Mouse (Mus musculus): ENCODE measurements around the gene Bglap3. TPM values are rescaled to one million over a fixed set of nuclear protein-coding genes. Genes with fewer than 3 reads are reported as not detected.
"Not testable (repeated sequence)": the region's sequence is repeated elsewhere in the genome, so short reads cannot be mapped to it uniquely, and the experiment has no call there.

Bglap3 gene
- total RNA-seq (2021): 10 to 100 TPM in 1 of 2 experiments, under 1 TPM in 1; 0.67 to 16.9 TPM
- long read RNA-seq, experiment 1, partial matches to known transcripts: 1 of 1 reads
- long read RNA-seq, experiment 1, other reads (novel, unspliced or antisense): 0 of 1 reads
- long read RNA-seq, experiment 2: 0 reads

DNA sequence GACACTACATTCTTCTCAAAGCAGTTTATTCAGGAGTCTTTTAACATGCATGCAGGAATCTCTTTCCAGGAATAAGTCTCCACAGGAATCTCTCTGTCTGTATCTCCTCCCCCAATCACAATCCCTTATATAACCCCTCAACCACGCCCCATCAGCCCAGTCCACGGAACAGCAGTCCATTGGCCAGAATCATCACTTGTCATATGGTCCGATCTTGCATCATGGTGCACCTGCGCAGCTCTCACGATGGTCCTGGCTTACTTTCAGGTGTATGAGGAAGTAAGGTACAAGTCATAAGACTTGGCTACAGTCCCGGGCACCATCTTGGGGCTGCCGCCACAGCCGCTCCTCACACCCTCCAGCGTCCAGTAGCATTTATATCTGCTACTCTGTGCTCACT is at the start of gene Bglap3:
Bglap3 (minus strand) TSS at position 101 of the 400 bp plus-strand sequence.
- not testable (repeated sequence) for DNase-seq

DNA sequence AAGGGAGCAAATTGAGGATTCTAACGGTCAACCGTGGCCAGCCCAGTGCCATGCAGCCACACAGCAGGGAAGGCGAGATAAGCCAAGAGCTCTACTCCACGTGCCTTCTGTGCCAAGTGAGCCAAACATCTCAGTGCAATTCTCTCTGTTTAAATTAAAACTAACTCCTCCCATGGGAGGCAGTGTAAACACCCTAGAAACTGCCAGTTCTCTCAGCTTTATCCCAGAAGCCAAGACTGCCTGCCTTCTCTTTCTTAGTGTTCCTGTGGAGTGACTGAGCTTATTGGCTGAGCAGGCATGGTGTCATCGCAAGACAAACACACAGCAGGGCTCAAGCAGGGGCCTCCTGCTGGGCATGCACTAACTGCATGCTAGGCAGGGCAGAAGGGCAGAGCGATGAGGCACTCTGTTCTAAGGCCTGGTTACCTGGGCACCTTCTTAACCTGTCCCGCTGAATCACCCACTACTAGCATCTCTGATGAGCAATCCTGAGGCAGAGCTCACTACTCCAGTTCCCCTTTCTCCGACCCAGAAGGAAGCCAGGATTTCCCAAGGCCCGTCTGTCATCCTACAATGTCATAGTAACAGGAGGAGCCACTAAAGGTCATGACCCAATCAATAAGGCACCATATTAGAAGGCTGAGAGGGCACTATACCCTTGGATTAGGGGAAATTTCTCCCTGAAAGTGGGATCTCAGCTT is 49.6 kb upstream of the Bglap3 start:
- no peak for DNase-seq

DNA sequence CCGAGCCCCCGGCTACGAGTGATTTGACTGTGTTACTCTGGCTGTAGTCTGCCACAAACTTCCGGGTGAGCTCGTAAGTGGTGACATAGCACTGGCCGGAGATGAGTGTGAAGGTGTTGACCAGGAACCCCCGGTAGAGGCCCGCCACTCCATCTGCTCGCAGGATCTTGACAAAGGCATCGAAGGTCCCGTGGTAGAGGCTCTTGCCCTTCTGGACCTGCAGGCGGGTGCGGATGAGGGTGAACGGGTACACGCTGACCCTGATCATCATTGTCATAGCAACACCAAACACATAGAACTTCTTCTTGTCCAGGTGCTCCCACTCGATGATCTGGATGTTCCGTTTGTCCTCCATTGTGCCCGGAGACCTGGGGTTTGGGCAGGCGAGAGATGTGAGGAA is 48.2 kb upstream of the Bglap3 start:
- DNase-seq: no peak

DNA sequence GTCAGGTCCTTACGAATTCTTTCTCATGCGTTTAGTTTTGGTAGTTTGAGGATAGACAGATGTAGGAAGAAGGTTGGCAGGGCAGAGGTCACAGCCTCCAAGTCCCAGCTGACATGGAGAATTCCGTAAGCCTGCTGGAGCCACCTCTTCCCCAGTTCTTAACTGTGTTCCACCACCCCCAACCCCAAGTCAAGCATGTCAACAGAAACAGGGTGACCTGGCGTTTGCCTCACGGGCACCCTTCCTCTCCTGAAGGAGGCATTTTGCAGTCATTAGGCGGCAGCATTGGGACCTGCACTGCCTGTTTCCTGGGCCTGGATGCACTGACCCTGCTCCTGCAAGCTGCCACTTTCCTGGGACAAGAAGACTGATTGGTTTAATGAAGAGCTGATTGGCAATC is 45.5 kb upstream of the Bglap3 start:
- peak; percentile 61 for DNase-seq

DNA sequence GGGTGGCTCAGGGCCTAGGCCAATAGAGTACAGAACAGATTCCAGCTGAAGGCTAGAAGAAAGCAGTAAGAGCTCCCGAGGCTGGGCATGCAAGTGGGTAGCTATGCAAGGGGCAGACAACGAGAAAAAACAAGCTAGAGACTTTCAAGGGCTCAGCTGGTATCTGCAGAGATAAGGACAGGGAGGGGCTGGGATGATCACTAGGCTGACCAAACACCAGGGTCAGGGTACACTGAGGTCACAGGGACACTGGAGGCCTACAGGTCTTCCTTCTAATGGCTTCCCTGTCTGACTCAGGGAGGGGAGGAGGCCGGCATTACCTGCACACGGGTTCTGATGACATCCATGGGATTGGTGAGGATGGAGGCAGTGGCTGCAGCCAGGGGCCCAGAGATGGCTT is 43.1 kb upstream of the Bglap3 start:
- no peak for DNase-seq

DNA sequence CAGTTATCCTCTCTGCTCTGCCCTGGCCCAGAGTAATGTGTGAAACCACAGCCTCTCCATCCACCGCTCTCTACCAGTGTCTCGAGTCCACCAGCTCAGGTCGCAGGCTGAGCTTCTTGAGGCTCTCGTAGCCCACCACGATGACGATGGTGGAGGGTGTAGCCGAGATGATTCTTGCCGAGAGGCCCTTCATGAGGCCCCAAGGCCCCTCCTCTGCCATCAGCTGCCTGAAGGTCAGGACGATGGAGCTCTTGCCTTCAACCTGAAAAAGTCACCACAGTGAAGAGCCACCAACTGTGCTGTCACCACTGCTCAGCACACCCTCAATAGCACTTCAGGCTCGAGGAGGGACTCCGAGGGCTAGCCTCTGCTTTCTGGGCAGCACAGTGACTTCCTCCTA is 40.1 kb upstream of the Bglap3 start:
- DNase-seq: no peak

DNA sequence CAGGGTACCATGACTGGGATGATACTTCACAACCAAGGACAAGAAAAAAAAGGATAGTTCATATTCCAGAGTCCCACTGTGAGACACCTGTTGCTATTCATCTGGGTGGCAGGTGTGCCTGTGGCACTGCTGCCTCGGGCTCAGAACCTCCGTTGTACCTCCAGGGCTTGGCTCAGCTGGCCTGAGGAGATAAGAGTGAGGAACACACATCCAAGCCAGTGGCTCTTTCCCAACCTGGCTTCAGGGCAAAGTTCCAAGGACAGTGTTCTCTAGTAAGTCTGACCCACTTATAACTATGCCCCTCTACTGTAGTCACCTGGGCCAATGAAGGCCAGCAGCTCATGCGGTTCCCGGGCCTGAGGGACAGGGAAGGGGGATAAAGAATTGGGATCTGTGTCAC is 39.1 kb upstream of the Bglap3 start:
- peak; percentile 66 for DNase-seq

DNA sequence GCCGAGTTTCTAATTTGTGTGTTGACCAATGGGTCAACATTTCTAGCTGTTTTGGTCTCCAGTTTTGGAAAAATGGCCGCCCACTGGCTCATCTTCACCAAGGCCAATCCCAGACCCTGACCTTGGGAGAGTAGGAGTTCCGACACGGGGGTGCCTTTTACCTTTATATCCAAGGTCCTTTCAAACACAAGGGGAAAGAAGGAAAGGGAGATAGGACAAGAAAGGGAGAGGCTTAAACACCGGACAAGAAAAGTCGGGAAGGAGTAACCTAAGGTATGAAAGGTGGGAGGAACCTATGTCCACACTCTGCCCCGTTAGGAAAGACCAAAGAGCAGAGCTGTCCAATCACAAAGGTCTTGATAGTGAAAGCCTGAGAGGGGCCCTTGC is 38.1 kb upstream of the Bglap3 start:
- no peak for DNase-seq

DNA sequence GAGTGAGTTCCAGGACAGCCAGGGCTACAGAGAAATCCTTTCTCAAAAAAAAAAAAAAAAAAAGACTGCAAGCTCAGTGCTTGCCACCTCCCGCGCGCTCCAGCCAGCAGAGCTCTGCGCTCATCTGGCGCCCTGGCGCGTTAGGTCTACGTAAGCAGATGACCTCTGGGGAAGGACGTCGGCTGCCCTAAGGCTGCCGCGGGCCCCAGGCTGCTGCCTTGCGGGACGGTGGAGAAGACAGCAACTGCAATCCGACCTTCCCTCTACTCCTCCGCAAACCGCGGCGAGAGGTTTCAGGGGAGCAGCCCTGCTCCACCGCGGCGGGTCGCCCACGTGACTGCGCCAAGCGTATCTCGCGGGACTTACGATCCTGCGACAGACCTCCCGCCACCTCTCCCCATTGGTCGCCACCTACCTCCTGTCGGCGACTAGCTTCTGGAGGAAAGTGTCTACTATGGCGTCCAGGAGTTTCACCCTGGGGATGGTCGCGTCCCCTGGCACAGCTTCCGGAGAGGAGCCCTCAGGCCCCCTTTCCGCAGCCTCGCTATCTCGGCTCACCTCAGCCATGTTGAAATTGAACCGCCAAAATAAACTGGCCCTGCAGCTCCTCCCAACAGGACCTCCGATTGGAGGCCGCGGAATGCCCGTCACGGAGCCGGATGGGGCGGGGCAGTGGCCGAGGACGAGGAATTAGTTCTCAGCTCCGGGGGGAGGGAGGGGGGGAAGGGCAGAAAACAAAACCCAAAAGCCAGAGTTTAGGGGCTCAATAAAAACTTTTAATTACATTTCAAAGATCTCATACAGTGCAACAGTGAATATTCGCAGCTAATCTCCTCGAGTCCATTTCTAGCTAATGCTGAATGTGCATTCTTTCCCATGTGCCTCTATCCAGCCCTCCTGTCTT is 37.5 kb upstream of the Bglap3 start, which contains the start of gene Pmf1:
Pmf1 (minus strand) TSS at position 591 of the 904 bp plus-strand sequence.
- DNase-seq: peak; percentile 96

DNA sequence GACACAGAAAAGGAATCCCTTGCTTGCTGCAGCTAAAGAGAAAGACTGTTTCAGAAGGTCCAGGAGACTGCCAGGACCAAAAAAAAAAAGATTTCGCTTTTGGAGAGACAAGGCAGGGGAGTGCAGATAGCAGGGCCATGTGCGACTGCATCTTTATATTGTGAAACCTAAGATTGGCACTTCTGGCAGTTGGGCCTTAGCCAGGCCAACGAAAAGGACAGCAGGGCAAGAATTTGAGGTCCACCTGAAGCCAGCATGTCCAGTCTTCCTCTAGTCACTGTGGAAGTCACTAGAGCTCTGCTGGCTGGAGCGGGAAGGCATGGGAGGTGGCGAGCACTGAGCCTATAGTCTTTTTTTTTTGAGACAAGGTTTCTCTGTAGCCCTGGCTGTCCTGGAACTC is 36.4 kb upstream of the Bglap3 start:
- peak; percentile 50 for DNase-seq

DNA sequence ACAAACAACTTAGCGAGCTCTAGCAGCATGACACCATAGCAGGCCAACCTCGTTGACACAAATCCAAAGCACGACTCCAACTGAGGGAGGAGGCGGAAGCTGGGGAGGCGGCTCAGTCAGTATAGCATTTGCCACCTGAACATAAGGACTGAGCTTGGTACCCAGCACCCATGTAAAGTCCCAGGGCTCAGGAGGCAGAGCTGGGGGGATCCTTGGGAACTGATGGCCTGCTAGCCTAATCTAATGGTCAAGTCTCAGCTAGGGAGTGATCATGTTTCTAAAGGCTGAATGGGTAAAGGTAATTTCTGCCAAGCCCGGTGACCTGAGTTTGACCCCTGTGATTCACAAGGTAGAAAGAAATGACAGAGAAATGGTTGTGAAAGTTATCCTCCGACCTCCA is 35.0 kb upstream of the Bglap3 start:
- no peak for DNase-seq

DNA sequence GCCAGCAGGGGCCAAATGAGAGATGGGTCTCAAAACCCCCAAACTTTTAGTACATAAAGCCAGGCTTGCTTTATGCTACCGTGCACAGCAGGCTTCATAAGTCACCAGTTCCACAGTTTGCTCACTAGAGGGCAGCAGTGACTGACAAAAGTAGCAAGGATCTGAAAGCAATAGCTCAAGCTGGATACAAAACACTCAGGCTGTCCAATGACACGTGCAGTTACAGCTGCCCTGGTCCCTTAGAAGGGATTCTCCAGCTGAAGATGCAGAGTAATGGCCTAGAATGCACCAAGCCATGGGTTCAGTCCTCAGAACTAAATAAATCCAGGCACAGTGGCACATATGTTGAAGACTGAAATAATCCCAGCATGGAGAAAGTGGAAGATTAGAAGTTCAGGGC is 34.5 kb upstream of the Bglap3 start:
- DNase-seq: peak; percentile 73

DNA sequence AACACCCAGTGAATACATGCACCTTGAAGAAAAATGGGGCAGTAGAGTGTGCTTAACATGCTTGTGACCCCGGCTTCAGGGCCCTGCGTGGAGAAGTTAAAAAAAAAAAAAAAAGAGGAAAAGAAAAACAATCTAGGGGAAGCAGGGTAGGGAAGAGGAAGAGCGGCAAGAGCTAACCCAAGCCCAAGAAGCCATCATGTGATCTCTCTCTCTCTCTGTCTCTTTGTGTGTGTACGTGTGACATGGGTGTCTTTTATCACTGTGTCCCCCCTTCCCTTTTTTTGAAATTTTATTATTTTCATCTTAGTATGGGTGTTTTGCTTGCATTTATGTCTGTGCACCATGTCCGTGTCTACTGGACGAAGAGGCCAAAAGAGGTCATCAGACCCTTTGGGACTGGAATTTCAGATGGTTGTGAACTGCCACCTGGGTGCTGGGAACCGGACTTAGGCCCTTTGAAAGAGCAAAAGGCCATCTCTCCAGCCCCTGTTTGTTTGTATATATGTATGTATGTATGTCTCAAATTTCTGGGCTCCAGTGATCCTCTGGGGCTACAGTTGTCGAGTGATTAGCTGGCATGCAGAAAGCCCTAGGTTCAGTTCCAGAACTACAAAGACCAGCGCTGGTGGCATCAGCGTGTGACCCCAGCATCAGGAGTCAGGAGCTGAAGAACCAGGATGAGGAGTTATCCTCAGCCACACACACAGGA is 31.1 kb upstream of the Bglap3 start:
- DNase-seq: no peak

DNA sequence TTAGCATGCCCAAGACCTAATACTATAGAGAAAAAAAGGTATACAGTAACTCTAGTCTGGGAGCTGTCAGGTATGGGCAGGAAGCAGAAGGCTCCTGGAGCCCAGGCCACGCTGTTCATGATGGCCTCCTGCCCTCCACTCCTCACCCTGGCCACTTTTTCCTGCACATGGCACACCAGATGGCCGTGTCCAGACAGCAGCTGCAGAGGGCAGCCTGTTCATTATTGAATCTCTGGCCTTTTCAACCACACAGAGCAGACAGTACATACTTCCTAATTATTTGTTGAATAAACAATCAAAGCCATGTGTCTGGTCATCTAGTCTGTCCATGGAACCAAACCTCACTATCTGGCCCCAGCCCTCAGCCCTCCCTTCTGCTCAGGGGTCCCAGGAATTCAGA is 26.1 kb upstream of the Bglap3 start:
- DNase-seq: no peak

DNA sequence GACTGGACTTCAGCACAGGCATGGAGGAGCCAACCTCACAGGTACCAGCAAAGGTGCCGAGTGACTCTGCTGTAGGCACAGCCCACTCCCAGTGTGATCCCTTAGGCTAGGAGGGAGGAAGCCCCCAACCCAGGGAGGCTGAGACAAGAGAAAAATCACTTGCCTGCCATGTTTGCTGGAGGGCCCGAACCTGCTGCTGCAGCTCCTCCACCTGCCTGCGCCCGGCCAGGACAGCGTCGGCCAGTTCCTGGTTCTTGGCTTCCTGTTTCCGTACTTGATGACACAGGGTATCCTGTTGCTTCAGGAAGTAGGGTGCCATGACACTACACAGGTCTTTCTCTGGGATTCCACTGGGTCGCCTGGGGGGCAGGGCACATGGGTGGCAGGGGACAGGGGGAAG is 23.2 kb upstream of the Bglap3 start:
- no peak for DNase-seq

DNA sequence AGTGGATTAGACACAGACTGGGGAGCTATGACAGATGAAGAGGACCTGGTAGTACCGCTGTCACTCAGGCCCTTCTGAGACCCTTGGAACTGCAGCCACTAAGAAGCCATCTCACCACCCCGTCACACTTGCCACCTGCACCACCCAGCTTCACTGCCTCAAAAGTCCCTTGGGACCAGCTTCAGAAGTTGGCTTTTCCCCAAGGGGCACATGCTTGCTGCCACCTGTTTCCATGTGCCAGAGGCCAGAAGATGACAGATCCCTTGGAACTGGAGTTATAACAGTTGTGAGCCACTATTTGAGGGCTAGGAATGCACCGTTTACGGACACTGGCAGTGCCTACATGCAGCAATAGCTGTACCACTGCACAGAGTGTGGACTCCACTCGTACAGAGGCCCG is 22.7 kb upstream of the Bglap3 start:
- DNase-seq: no peak

DNA sequence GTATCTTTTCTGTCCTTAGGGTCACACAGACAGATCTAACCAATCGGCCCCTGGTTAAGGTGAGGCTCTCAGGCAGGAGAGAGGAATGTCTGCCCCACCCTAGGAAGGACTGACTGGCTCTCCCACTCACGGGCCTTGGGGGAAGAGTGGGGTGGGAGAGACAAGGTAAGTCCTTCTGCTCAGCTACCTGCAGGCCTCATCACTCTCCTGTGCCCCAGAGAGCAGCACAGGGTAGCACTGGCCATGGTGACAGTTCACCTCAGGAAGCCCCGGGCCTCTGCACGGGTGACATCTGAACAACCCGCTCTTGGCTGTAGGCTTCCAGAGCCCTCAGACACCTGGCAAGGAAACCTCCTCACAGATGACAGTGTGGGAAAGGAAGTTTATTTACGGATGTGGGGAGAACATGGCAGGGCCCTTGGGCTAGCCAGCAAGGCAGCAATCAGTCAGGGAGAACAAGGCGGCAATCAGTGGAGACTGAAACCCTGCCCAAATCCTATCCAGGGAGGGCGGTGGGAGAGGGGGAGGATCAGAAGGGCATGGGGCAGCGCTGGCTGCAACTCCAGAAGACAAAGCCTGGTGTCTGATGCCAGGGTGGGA is 21.3 kb upstream of the Bglap3 start:
- DNase-seq: no peak

DNA sequence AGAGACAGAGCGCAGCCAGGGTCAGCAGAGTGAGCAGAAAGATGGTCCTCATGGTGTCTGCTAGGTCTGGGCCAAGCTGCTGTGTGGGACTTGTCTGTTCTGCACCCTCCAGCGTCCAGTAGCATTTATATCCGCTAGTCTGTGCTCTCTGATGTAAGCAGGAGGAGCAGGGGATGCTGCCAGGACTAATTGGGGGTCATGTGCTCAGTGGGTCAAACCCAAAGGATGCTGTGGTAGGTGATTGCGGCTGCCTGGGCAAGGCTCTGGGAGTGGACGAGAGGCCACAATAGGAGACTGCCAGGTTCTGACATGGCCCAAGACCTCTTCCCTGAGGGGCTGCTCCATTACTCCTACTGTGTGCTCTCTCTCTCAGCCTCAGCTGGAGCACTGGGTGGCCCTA is 11.8 kb upstream of the Bglap3 start, which contains the start of gene Bglap:
Bglap (minus strand) TSS at position 101 of the 400 bp plus-strand sequence.
- DNase-seq: no peak

DNA sequence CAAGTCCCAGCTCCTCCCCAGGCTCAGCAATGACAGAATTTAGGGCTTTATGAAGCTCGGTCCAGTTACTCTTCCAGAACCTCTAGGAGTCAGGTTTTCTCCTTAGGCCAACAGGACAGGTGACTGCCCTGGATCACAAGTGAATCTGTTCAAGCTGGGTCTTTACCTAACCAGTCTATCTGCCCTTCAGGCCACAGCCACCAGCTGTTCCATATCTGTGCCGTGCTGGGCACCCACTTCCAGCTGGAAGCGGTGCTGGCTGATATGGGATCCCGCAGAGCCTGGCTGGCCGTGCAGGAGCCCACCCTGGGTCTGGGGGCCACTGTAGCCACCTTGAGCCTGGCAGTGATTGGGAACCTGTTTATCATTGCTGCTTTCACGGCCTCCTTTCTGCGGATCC is 9.8 kb upstream of the Bglap3 start:
- not testable (repeated sequence) for DNase-seq

DNA sequence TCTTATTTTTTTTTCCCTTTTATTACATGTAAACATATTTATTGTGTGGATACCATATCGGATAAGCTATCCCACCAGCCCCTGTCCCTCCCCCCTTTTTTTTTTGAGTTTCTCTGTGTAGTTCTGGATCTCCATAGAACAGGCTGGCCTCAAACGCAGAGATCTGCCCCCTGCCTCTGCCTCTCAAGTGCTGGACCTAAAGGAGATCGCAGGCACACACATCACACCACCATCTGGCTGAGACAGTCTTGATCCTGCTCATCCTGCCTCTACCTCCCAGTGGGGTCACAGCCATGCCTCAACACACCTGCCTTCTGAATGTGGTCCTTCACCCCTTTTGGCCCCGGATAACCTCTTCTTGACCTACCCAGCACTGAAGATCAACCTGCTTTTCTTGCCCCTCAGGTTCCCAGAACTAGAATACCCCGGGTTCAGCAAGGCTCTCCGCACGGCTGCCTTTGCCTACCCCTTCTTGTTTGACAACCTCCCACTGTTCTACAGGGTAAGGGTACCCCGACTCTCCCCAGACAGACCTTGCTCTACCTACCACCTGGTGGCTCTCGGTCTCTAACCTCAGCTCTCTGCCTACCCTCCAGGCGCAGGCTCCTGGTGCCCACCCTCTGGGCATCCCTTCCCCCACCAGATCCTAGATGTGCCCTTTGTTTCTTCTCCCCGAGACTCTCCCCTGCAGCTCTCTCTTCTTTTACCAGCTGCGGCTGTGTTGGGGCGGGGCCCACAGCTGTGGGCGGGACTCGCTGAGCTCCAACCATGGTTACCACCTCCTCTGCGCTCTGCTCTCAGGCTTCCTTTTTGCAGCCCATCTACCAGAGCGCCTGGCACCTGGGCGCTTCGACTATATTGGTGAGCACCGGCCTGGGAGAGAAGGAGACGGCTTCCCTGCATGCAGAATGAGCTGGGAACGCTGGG is 9.1 kb upstream of the Bglap3 start:
- peak; percentile 51 for DNase-seq

DNA sequence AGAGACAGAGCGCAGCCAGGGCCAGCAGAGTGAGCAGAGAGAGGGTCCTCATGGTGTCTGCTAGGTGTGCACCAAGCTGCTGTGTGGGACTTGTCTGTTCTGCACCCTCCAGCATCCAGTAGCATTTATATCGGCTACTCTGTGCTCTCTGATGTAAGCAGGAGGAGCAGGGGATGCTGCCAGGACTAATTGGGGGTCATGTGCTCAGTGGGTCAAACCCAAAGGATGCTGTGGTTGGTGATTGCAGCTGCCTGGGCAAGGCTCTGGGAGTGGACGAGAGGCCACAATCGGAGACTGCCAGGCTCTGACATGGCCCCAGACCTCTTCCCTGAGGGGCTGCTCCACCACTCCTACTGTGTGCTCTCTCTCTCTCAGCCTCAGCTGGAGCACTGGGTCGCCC is 6.1 kb upstream of the Bglap3 start, which contains the start of gene Bglap2:
Bglap2 (minus strand) TSS at position 101 of the 400 bp plus-strand sequence.
- DNase-seq: not testable (repeated sequence)

All from adrenal gland, postnatal 10 days (tissue).